Mouse (Mus musculus) C2C12 (cell line): ENCODE results near the gene Blm.

Source experiments
- CEBPB ChIP-seq: IDR thresholded peaks from one replicate; pipeline ENCODE4 v1.6.1; 2011; ENCODE audit warnings: low read depth, mild to moderate bottlenecking, control low read depth, moderate library complexity
- CTCF ChIP-seq: IDR thresholded peaks from one replicate; pipeline ENCODE4 v1.5.1; 2011; ENCODE audit not compliant: control insufficient read depth, insufficient read depth, insufficient read length
- FOSL1 ChIP-seq: IDR thresholded peaks from one replicate; pipeline ENCODE4 v1.8.0; 2011; ENCODE audit warnings: mild to moderate bottlenecking, low read length; ENCODE audit not compliant: poor library complexity, insufficient read depth, severe bottlenecking
- MAX ChIP-seq: IDR thresholded peaks from one replicate; pipeline ENCODE4 v1.6.1; 2011; ENCODE audit warnings: mild to moderate bottlenecking, control low read depth
- MYOD1 ChIP-seq: IDR thresholded peaks from one replicate; pipeline ENCODE4 v1.6.1; 2011; ENCODE audit warnings: low read depth; ENCODE audit not compliant: control insufficient read depth, insufficient read length
- MYOG ChIP-seq: IDR thresholded peaks from one replicate; pipeline ENCODE4 v1.6.1; 2011; ENCODE audit not compliant: control insufficient read depth, insufficient read length; ENCODE audit errors: extremely low read depth
- USF1 ChIP-seq: IDR thresholded peaks from one replicate; pipeline ENCODE4 v1.6.1; 2011; ENCODE audit warnings: low read depth, mild to moderate bottlenecking, control low read depth, moderate library complexity

DNA sequence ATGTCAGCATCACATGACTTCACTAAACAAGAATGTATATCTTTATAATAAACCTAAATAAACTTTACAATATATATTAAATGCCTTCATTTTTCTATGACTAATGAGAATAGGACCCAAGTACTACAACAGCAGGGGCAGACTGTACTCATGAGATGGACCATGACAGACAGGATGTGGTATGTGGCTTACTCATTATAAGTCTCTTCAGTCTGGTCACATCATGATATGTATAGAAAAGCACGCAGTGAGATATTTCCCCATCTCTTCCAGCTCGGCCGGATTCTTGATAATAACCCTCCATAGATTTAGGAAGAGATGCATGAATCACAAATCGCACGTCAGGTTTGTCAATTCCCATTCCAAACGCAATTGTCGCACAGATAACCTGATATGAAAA lies 61.1 kb downstream of the Blm start:
- TF ChIP-seq CTCF (no peak), MAX (no peak), FOSL1 (no peak), USF1 (no peak), MYOD1 (no peak), MYOG (no peak), CEBPB (peak; percentile 19)
